Mouse (Mus musculus) CH12.LX (cell line): ENCODE measurements around the gene Zfp574. TPM values are rescaled to one million over a fixed set of nuclear protein-coding genes. Genes with fewer than 3 reads are reported as not detected.

ENCODE experiments used
- DNase-seq: peaks from one replicate; pipeline ENCODE4 v3.0.0-alpha.2; 2013; ENCODE audit errors: extremely low read depth
- H3K27ac ChIP-seq: 2 replicates; pipeline ENCODE4 v1.5.1; 2012; ENCODE audit warnings: low read depth, mild to moderate bottlenecking, control low read depth, moderate library complexity; ENCODE audit not compliant: insufficient read depth
- H3K27me3 ChIP-seq: replicated peaks from 2 replicates; pipeline ENCODE3; 2012; ENCODE audit warnings: inconsistent platforms
- H3K36me3 ChIP-seq, 2 experiments: replicated peaks in 1 of 2; 2 replicates each; pipeline versions ENCODE3 to v1.6.1; 2012; ENCODE audit warnings: inconsistent platforms in 1 of 2, low read length in 1 of 2, mild to moderate bottlenecking in 1 of 2, mixed read lengths in 1 of 2, moderate library complexity in 1 of 2; ENCODE audit not compliant: control insufficient read depth in 1 of 2, insufficient read depth in 1 of 2
- H3K4me1 ChIP-seq, 2 experiments: 2 replicates each; pipeline ENCODE4 v1.6.1; 2012; ENCODE audit warnings: inconsistent platforms in 1 of 2, moderate library complexity in 1 of 2; ENCODE audit not compliant: insufficient read depth in 2 of 2, control insufficient read depth in 1 of 2
- H3K4me2 ChIP-seq: 2 replicates; pipeline ENCODE4 v1.6.1; 2012; ENCODE audit warnings: low read depth, mild to moderate bottlenecking, control low read depth; ENCODE audit not compliant: poor library complexity, insufficient read depth, severe bottlenecking
- H3K4me3 ChIP-seq, 3 experiments: fragments of 150-350 bp in 1 of 3; sonication (generic) in 1 of 3; replicated peaks in 1 of 3; 2 replicates each; pipeline versions ENCODE3 to v1.5.1; 2011 to 2012; ENCODE audit warnings: low read depth in 2 of 3, low read length in 2 of 3, mild to moderate bottlenecking in 2 of 3, moderate library complexity in 2 of 3, control low read depth in 1 of 3, improper control_type of control experiment in 1 of 3, inconsistent platforms in 1 of 3, mixed read lengths in 1 of 3; ENCODE audit not compliant: poor library complexity in 1 of 3
- H3K79me2 ChIP-seq: replicated peaks from 2 replicates; pipeline ENCODE4 v1.6.1; 2012; ENCODE audit warnings: mild to moderate bottlenecking, moderate library complexity; ENCODE audit not compliant: control insufficient read depth, poor library complexity, insufficient read depth, severe bottlenecking; ENCODE audit errors: extremely low read depth
- H3K9ac ChIP-seq: 2 replicates; pipeline ENCODE4 v1.6.1; 2012; ENCODE audit warnings: low read depth, mild to moderate bottlenecking, control low read depth, moderate library complexity; ENCODE audit not compliant: insufficient read depth
- H3K9me3 ChIP-seq: replicated peaks from 2 replicates; pipeline ENCODE3; 2012; ENCODE audit warnings: low read length, inconsistent platforms, mixed read lengths
- BHLHE40 ChIP-seq: IDR thresholded peaks from 2 replicates; pipeline ENCODE4 v1.6.1; 2011; ENCODE audit warnings: mild to moderate bottlenecking, low read depth, low read length, improper control_type of control experiment
- CHD2 ChIP-seq: IDR thresholded peaks from 2 replicates; pipeline ENCODE4 v1.6.1; 2011; ENCODE audit warnings: low read length, improper control_type of control experiment
- CTCF ChIP-seq, 2 experiments: IDR thresholded peaks in 1 of 2; conservative IDR thresholded peaks in 1 of 2; 2 replicates each; pipeline ENCODE4 v1.5.1; 2011 to 2012; ENCODE audit warnings: low read depth in 2 of 2, low read length in 2 of 2, improper control_type of control experiment in 1 of 2, inconsistent platforms in 1 of 2, mild to moderate bottlenecking in 1 of 2, moderate library complexity in 1 of 2
- ELF1 ChIP-seq: IDR thresholded peaks from 2 replicates; pipeline ENCODE4 v1.6.1; 2014; ENCODE audit warnings: low read depth, mild to moderate bottlenecking, inconsistent platforms, low read length, improper control_type of control experiment
- ETS1 ChIP-seq: conservative IDR thresholded peaks from 2 replicates; pipeline ENCODE4 v1.6.1; 2012; ENCODE audit warnings: low read depth, mild to moderate bottlenecking, inconsistent platforms, low read length, improper control_type of control experiment, moderate library complexity
- GABPA ChIP-seq: IDR thresholded peaks from 2 replicates; pipeline ENCODE4 v1.6.1; 2012; ENCODE audit warnings: low read depth, low read length, improper control_type of control experiment, inconsistent platforms; ENCODE audit not compliant: insufficient replicate concordance
- HCFC1 ChIP-seq: IDR thresholded peaks from 2 replicates; pipeline ENCODE4 v1.6.1; 2012; ENCODE audit warnings: low read depth, mild to moderate bottlenecking, inconsistent platforms, low read length, improper control_type of control experiment
- IRF4 ChIP-seq: IDR thresholded peaks from 2 replicates; pipeline ENCODE4 v1.6.1; 2014; ENCODE audit warnings: low read depth, mild to moderate bottlenecking, inconsistent platforms, low read length, improper control_type of control experiment
- KAT2A ChIP-seq: IDR thresholded peaks from 2 replicates; pipeline ENCODE4 v1.6.1; 2012; ENCODE audit warnings: low read length, improper control_type of control experiment, inconsistent platforms; ENCODE audit not compliant: insufficient replicate concordance
- MAX ChIP-seq: IDR thresholded peaks from 2 replicates; pipeline ENCODE4 v1.6.1; 2011; ENCODE audit warnings: low read length, improper control_type of control experiment
- MAZ ChIP-seq: IDR thresholded peaks from 2 replicates; pipeline ENCODE4 v1.6.1; 2012; ENCODE audit warnings: low read depth, mild to moderate bottlenecking, inconsistent platforms, low read length, improper control_type of control experiment, moderate library complexity
- MEF2A ChIP-seq: IDR thresholded peaks from 2 replicates; pipeline ENCODE4 v1.6.1; 2014; ENCODE audit warnings: low read depth, mild to moderate bottlenecking, inconsistent platforms, low read length, improper control_type of control experiment, borderline replicate concordance
- MYC ChIP-seq: IDR thresholded peaks from 2 replicates; pipeline ENCODE4 v1.6.1; 2011; ENCODE audit warnings: low read depth, mild to moderate bottlenecking, improper control_type of control experiment, low read length
- NELFE ChIP-seq: IDR thresholded peaks from 2 replicates; pipeline ENCODE4 v1.6.1; 2011; ENCODE audit warnings: low read depth, low read length, improper control_type of control experiment
- NRF1 ChIP-seq: IDR thresholded peaks from 2 replicates; pipeline ENCODE4 v1.6.1; 2014; ENCODE audit warnings: low read depth, mild to moderate bottlenecking, inconsistent platforms, low read length, improper control_type of control experiment, moderate library complexity
- PAX5 ChIP-seq: IDR thresholded peaks from 2 replicates; pipeline ENCODE4 v1.6.1; 2012; ENCODE audit warnings: low read length, inconsistent platforms, mixed read lengths
- POLR2A ChIP-seq: IDR thresholded peaks from 2 replicates; pipeline ENCODE4 v1.6.1; 2011; ENCODE audit warnings: low read depth, mild to moderate bottlenecking, improper control_type of control experiment, low read length
- RAD21 ChIP-seq: IDR thresholded peaks from 2 replicates; pipeline ENCODE4 v1.6.1; 2011; ENCODE audit warnings: low read depth, mild to moderate bottlenecking, low read length, improper control_type of control experiment, moderate library complexity
- RCOR1 ChIP-seq: conservative IDR thresholded peaks from 2 replicates; pipeline ENCODE4 v1.6.1; 2012; ENCODE audit warnings: low read depth, mild to moderate bottlenecking, inconsistent platforms, low read length, improper control_type of control experiment
- SIN3A ChIP-seq: IDR thresholded peaks from 2 replicates; pipeline ENCODE4 v1.6.1; 2012; ENCODE audit warnings: low read length, improper control_type of control experiment, inconsistent platforms
- SMC3 ChIP-seq: IDR thresholded peaks from 2 replicates; pipeline ENCODE4 v1.6.1; 2011; ENCODE audit warnings: low read depth, low read length, improper control_type of control experiment
- UBTF ChIP-seq: IDR thresholded peaks from 2 replicates; pipeline ENCODE4 v1.6.1; 2012; ENCODE audit warnings: low read depth, mild to moderate bottlenecking, inconsistent platforms, low read length, improper control_type of control experiment, moderate library complexity
- USF2 ChIP-seq: conservative IDR thresholded peaks from 2 replicates; pipeline ENCODE4 v1.6.1; 2011; ENCODE audit warnings: low read depth, low read length, improper control_type of control experiment
- ZMIZ1 ChIP-seq: IDR thresholded peaks from 2 replicates; pipeline ENCODE4 v1.6.1; 2012; ENCODE audit warnings: low read depth, mild to moderate bottlenecking, inconsistent platforms, low read length, improper control_type of control experiment
- dilution Hi-C: fragments of 300-500 bp; cut with MboI; formaldehyde crosslinking; loops from 2 replicates; pipeline ENCODE4 v1.14.3; 2020; ENCODE audit warnings: low sequenced_read_pairs; ENCODE audit not compliant: extremely low pct_unique_long_range_greater_than_20kb, extremely low pct_ligation_motif_present
- in situ Hi-C: fragments of 300-500 bp; cut with MboI; formaldehyde crosslinking; loops from 3 replicates; pipeline ENCODE4 v1.14.3; 2019; ENCODE audit warnings: low sequenced_read_pairs, low pct_ligation_motif_present, low pct_unique_long_range_greater_than_20kb, mixed read lengths
- polyA plus RNA-seq: library from polyadenylated mRNA; unstranded; fragments of >175 nt; gene quantifications from 2 replicates; pipeline ENCODE4 v1.2.1, GENCODE M21; 2012; ENCODE audit warnings: low read depth; ENCODE audit not compliant: insufficient read length
- total RNA-seq, 2 experiments: library from RNA; depleted of rRNA; stranded (reverse); fragments of 300-350 nt in 1 of 2; fragments of >200 nt in 1 of 2; gene quantifications; 2 replicates each; pipeline ENCODE4 v1.2.3; 2012 to 2014

Gene Zfp574
- total and polyA plus RNA-seq, 3 experiments: 3.4 to 13.3 (median 11.2) TPM

- TF ChIP-seq MYC: no peak
- no peaks in the 10 kb centered on the region for H3K79me2 ChIP-seq
- no peak overlapping the region for H3K9ac ChIP-seq
- peaks cover 83 to 92% of the 10 kb centered on the region in 2 experiments for H3K36me3 ChIP-seq
- in situ Hi-C loops (loop anchor here (5.0 kb wide), 1 partner anchor 34 kb away; no protein-coding TSS in a partner anchor), dilution Hi-C loops (no loop called here)
- peaks cover 1% of the 10 kb centered on the region for H3K9me3 ChIP-seq
- H3K4me1 ChIP-seq: no peaks in the 10 kb centered on the region
- no peak for DNase-seq
- no peak overlapping the region for H3K4me3 ChIP-seq
- H3K27ac ChIP-seq: no peak overlapping the region
- no peaks in the 10 kb centered on the region for H3K27me3 ChIP-seq
- H3K4me2 ChIP-seq: no peak overlapping the region
Observed at GRCm38 (mm10) chr7:25098169-25098568, 25.8 kb downstream of the Zfp574 start.

DNA sequence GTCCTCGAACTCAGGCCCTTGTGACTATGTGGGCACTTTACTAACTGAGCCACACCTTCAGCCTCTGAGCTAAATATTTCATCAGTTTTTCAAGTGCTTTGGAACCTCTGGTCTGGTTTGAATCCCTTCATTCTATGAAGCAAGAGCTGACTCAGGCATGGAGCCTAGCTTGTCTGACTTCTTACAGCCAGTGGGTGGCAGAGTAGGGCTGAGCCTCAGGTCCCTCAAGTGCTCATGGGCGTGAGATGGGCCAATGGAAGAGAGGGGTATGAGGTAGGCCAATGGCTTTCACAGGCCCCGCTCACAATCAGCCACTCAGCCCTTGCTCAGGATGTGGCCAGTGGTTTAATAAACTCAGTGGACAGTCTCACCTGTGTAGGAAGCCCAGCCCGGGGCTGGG lies 27.2 kb downstream of the Zfp574 start:
- no peak for DNase-seq
- Histone ChIP-seq H3K27me3 (no peaks in the 10 kb centered on the region), H3K79me2 (no peaks in the 10 kb centered on the region), H3K36me3 (peaks cover 81 to 92% of the 10 kb centered on the region in 2 experiments), H3K4me1 (no peaks in the 10 kb centered on the region), H3K9me3 (no peaks in the 10 kb centered on the region), H3K4me3 (no peak overlapping the region), H3K4me2 (no peak overlapping the region), H3K9ac (no peak overlapping the region), H3K27ac (no peak overlapping the region)
- dilution Hi-C loops (no loop called here), in situ Hi-C loops (loop anchor here (5.0 kb wide), 1 partner anchor 33 kb away; no protein-coding TSS in a partner anchor)
- TF ChIP-seq MAZ (no peak), CTCF (conservative IDR thresholded peaks at IDR 0.05 in 1 of 2, IDR thresholded peaks at IDR 0.05 in 1 of 2; ENCODE audit: low read depth in 2 of 2, low read length in 2 of 2) (peak in 1 of 2 experiments; percentile 36; a peak in 2 of 4 replicates)

DNA sequence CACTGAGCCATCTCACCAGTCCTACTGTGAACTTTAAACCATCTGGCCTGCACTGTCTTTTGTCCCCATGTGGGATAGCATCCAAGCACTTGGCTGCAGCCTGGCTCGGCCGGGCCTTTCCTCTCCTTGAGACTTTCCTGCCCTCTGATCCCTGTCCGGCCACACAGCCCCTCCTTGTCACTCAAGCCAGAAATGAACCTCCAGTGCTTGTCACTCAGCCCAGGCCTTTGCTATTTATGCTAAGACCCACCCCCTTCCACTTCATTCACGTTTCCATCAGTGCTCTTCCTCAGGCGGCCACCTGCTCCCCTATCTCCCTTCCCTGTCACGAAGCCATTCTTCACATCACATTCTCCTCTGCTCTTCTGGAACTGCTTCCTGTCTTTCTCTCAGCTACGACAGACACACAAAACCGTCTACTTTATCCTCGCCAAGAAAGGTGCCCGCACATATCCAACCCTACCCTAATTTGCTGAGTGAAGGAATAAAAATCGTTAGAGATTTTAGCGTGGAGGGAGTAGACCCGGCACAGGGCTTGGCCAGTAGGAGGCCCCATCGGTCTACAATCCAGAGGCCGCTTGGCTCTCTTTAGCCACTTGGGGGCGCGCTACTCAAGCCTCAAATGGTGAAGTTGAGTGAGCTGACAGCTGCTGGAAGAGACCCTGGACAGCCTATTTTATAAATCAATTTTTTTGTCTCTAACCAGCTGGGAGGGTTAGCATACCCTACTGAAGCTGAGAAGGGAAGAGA lies 33.2 kb downstream of the Zfp574 start:
- Histone ChIP-seq H3K27me3 (no peaks in the 10 kb centered on the region), H3K9ac (no peak overlapping the region), H3K4me3 (no peak overlapping the region), H3K36me3 (peaks cover 54 to 79% of the 10 kb centered on the region in 2 experiments), H3K4me1 (peaks cover 29 to 51% of the 10 kb centered on the region in 2 experiments), H3K27ac (peak overlapping the region; percentile 82), H3K9me3 (no peaks in the 10 kb centered on the region), H3K4me2 (no peak overlapping the region), H3K79me2 (peaks cover 6% of the 10 kb centered on the region)
- dilution Hi-C loops (no loop called here), in situ Hi-C loops (no loop called here)
- peak; percentile 93 for DNase-seq
- TF ChIP-seq PAX5: no peak
- TF ChIP-seq SIN3A: peak; percentile 94
- 0 out of 2 replicates have a peak, but pooled peaks have one; percentile 47 for TF ChIP-seq RCOR1
- TF ChIP-seq HCFC1: peak; percentile 47
- TF ChIP-seq IRF4: peak; percentile 61
- TF ChIP-seq ELF1: peak; percentile 57; the same call in 1 of the 2 replicates
- peak; percentile 30; the same call in 1 of the 2 replicates for TF ChIP-seq NRF1
- TF ChIP-seq NELFE: peak; percentile 96
- TF ChIP-seq GABPA: no peak
- no peak; the same call in 1 of the 2 replicates for TF ChIP-seq POLR2A
- no peak for TF ChIP-seq UBTF
- no peak for TF ChIP-seq BHLHE40
- peak; percentile 44; the same call in 1 of the 2 replicates for TF ChIP-seq MEF2A
- 0 out of 2 replicates have a peak, but pooled peaks have one; percentile 55 for TF ChIP-seq ZMIZ1
- 0 out of 2 replicates have a peak, but pooled peaks have one; percentile 39 for TF ChIP-seq MYC
- TF ChIP-seq SMC3: peak; percentile 99
- no peak for TF ChIP-seq ETS1
- TF ChIP-seq CHD2: no peak
- TF ChIP-seq MAX: peak; percentile 24; the same call in 1 of the 2 replicates
- no peak for TF ChIP-seq KAT2A
- TF ChIP-seq RAD21: no peak; the same call in none of the 2 replicates
- TF ChIP-seq USF2: no peak
